Mouse (Mus musculus) hindbrain, embryonic 11.5 days (tissue): ENCODE results near the gene Cdx4. TPM values are rescaled to one million over a fixed set of nuclear protein-coding genes. Genes with fewer than 3 reads are reported as not detected.
A peak's percentile ranks its signal among the peaks of the same experiment; 100 is the strongest.

Source experiments
- ATAC-seq: fragments of 200-750 bp; cut with Nextera tagmentation; 2 replicates; pipeline ENCODE4 v1.8.0; 2017; ENCODE audit warnings: mild to moderate bottlenecking, moderate TSS enrichment, moderate library complexity; ENCODE audit not compliant: low FRiP score
- DNase-seq: peaks from one replicate; pipeline ENCODE4 v3.0.0-alpha.2; 2015; ENCODE audit warnings: low spot score
- H3K27ac ChIP-seq: fragments of 300-500 bp; sonication (generic); 2 replicates; pipeline ENCODE4 v1.5.1; 2014; ENCODE audit warnings: mild to moderate bottlenecking, low read depth, low read length
- H3K27me3 ChIP-seq: fragments of 300-500 bp; sonication (generic); 2 replicates; pipeline ENCODE4 v1.6.1; 2014; ENCODE audit warnings: mild to moderate bottlenecking, low read length, moderate library complexity, mixed read lengths; ENCODE audit not compliant: control insufficient read depth, insufficient read depth
- H3K36me3 ChIP-seq: fragments of 300-500 bp; sonication (generic); 2 replicates; pipeline ENCODE4 v1.6.1; 2014; ENCODE audit warnings: mild to moderate bottlenecking, low read length, moderate library complexity, mixed read lengths; ENCODE audit not compliant: control insufficient read depth, insufficient read depth
- H3K4me1 ChIP-seq: fragments of 300-500 bp; sonication (generic); replicated peaks from 2 replicates; pipeline ENCODE4 v1.6.1; 2014; ENCODE audit warnings: low read length, mixed read lengths; ENCODE audit not compliant: control insufficient read depth, insufficient read depth
- H3K4me2 ChIP-seq: fragments of 300-500 bp; sonication (generic); replicated peaks from 2 replicates; pipeline ENCODE4 v1.6.1; 2014; ENCODE audit warnings: mild to moderate bottlenecking, low read depth, low read length
- H3K4me3 ChIP-seq: fragments of 300-500 bp; sonication (generic); 2 replicates; pipeline ENCODE4 v1.5.1; 2014; ENCODE audit warnings: low read depth, low read length
- H3K9ac ChIP-seq: fragments of 300-500 bp; sonication (generic); 2 replicates; pipeline ENCODE4 v1.6.1; 2014; ENCODE audit warnings: low read depth, low read length
- H3K9me3 ChIP-seq: fragments of 300-500 bp; sonication (generic); 2 replicates; pipeline ENCODE4 v1.6.1; 2016; ENCODE audit warnings: low read length; ENCODE audit not compliant: control insufficient read depth
- WGBS: fragments of 180-500 bp; shearing (Covaris S2); extraction: QIAGEN DNeasy Blood & Tissue Kit; methylation state at CpG from one replicate; pipeline ENCODE4 v1.1.7; 2014; 5-methylcytosine and 5-hydroxymethylcytosine counted together
- polyA plus RNA-seq: library from polyadenylated mRNA; unstranded; fragments of >200 nt; fragmentation: Nextera tagmentation; extraction: Ambion mirVana; gene quantifications from 2 replicates; pipeline ENCODE4 v1.2.1, GENCODE M21; 2014

Gene Cdx4
- polyA plus RNA-seq, 1 experiment from 2014 or later, result not detected

DNA sequence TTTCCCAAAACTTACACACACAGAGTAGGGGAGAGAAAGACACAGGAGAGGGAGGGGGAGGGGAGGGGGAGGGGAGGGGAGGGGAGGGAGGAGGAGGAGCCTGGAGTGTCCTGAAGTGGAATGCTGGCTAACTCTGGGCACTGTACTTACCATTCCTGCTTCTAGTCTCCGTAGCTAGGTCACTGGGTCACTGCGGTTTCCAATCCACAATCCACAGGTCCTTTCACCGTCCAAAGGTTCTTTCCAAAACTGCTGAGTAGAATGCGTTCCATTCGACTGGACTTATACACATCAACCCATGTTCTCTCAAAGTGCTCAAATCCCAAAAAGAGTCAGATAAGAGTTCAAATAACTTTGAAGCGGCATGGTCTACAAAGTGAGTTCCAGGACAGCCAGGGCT, 7.1 kb upstream of the Cdx4 start:
- Histone ChIP-seq H3K27me3 (peaks cover 13% of the 10 kb centered on the region), H3K4me2 (no peak overlapping the region), H3K4me3 (no peak overlapping the region), H3K4me1 (no peaks in the 10 kb centered on the region), H3K9ac (no peak overlapping the region), H3K9me3 (no peaks in the 10 kb centered on the region), H3K27ac (no peak overlapping the region), H3K36me3 (no peaks in the 10 kb centered on the region)
- DNase-seq (no peak), ATAC-seq (no peak)
- WGBS, result 84% methylated on average over 6 of the region's 6 CpGs

DNA sequence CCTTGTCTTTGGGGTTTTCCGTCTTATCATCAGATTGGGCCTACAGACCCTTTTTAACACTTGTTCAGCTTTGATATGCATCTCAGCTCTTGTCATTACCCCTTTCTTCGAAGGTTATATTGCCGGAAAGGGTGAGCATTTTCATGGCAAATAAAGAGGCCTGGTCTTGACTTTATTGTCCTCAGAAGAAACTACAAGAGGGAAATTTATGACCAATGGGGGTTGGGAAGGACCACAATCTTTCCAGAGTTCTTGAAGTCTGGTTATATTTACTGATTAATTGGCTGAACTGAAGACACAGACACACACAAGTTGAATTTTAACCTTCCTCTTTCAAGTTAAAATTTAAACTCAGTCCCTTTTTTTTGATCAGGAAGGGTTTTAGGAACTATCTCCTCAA, 4.7 kb downstream of the Cdx4 start:
- H3K4me2 ChIP-seq, result no peak overlapping the region
- DNase-seq (no peak), ATAC-seq (no peak)
- H3K4me3 ChIP-seq, result no peak overlapping the region
- peaks cover 48% of the 10 kb centered on the region for H3K27me3 ChIP-seq
- no peak overlapping the region for H3K9ac ChIP-seq
- H3K9me3 ChIP-seq, result no peaks in the 10 kb centered on the region
- no peaks in the 10 kb centered on the region for H3K4me1 ChIP-seq
- H3K36me3 ChIP-seq, result no peaks in the 10 kb centered on the region
- 72% methylated on average over 3 of the region's 3 CpGs for WGBS
- H3K27ac ChIP-seq, result no peak overlapping the region

GRCm38 (mm10) chrX:103329386-103329785, 8.2 kb downstream of the Cdx4 start:
- Histone ChIP-seq H3K4me1 (no peaks in the 10 kb centered on the region), H3K9ac (no peak overlapping the region), H3K4me2 (no peak overlapping the region), H3K36me3 (no peaks in the 10 kb centered on the region), H3K27ac (no peak overlapping the region), H3K4me3 (no peak overlapping the region), H3K27me3 (peaks cover 25% of the 10 kb centered on the region), H3K9me3 (no peaks in the 10 kb centered on the region)
- 65% methylated on average over 8 of the region's 8 CpGs for WGBS
- no peak for ATAC-seq
- DNase-seq, result no peak

DNA sequence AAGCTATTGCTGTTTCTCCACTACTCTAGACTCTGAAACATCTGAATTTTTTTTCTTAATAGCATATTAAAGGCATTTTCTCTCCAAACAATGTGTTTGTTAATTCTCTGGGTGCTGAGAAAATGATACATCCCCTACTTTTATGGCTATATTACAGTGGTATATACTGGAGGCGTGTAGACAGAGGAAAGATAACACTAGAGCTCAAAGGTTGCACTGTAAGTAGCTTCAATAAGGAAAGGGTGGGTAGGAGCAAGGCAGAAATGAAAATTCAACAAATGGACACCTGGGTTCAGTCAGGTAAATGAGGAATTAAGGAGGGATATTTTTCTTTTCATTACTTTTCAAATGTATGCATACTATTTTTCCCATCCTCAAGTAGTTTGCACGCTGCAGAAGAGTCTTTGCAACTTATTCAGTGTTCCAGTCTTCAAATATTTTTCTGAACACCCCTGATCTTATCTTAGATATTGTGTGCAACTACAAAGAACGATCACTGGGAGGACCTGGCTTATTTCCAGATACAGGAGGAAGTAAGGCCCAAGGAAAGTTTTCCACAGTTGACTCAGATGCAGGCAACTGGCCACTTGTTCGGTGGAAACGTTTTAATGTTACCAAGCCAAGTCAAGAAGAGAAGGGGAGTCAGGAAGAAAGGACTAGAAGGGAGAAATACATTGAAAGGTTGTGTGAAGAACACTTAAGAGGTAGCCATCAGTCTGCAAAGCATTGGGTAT, 10.1 kb downstream of the Cdx4 start:
- no peak overlapping the region for H3K4me3 ChIP-seq
- no peak for DNase-seq
- no peak overlapping the region for H3K27ac ChIP-seq
- WGBS, result 76% methylated on average over 5 of the region's 5 CpGs
- H3K9me3 ChIP-seq, result no peaks in the 10 kb centered on the region
- H3K4me1 ChIP-seq, result no peaks in the 10 kb centered on the region
- no peaks in the 10 kb centered on the region for H3K36me3 ChIP-seq
- no peak for ATAC-seq
- H3K4me2 ChIP-seq, result no peak overlapping the region
- H3K9ac ChIP-seq, result no peak overlapping the region
- H3K27me3 ChIP-seq, result peaks cover 18% of the 10 kb centered on the region

- H3K27ac ChIP-seq, result no peak overlapping the region
- ATAC-seq, result no peak
- no peak for DNase-seq
- H3K4me2 ChIP-seq, result no peak overlapping the region
- no peak overlapping the region for H3K4me3 ChIP-seq
- no peaks in the 10 kb centered on the region for H3K36me3 ChIP-seq
- WGBS, result 56% methylated on average over 3 of the region's 3 CpGs
- H3K4me1 ChIP-seq, result no peaks in the 10 kb centered on the region
- no peak overlapping the region for H3K9ac ChIP-seq
- H3K9me3 ChIP-seq, result no peaks in the 10 kb centered on the region
- H3K27me3 ChIP-seq, result peaks cover 13% of the 10 kb centered on the region
Measured at GRCm38 (mm10) chrX:103341369-103342113, 20.3 kb downstream of the Cdx4 start.

DNA sequence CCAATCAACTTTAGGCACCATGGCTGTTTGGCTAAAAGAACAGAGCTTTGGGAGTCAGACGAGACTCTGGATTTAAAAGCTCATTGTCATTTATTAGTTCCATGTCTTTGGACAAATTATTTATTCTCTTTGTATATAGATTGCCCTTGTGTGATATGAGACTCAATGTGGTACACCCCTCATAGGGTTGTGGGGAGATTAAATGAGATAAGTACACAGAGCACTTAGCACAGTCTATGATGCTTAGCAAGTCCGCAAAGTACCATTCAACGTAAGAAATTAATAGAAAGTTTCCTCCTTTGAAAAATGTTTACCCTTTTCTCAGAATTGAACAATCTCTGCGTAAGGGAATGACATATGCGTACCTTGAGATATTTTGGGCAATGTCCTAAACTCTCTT, 34.6 kb downstream of the Cdx4 start:
- Histone ChIP-seq H3K9ac (no peak overlapping the region), H3K4me2 (no peak overlapping the region), H3K36me3 (no peaks in the 10 kb centered on the region), H3K27ac (no peak overlapping the region), H3K9me3 (no peaks in the 10 kb centered on the region), H3K4me3 (peak overlapping the region; percentile 55), H3K4me1 (no peaks in the 10 kb centered on the region), H3K27me3 (peaks cover 22% of the 10 kb centered on the region)
- WGBS, result 51% methylated on average over 5 of the region's 5 CpGs
- DNase-seq (no peak), ATAC-seq (peak; percentile 48)

GRCm38 (mm10) chrX:103356287-103356686, 35.1 kb downstream of the Cdx4 start, which contains the start of gene Chic1:
Gene Chic1, plus strand, starts transcription at chrX:103356476.
- Histone ChIP-seq H3K27me3 (peaks cover 19% of the 10 kb centered on the region), H3K9me3 (no peaks in the 10 kb centered on the region), H3K27ac (0 out of 2 replicates have a peak within 1 kb of the TSS, but pooled peaks have one; percentile 0), H3K36me3 (no peaks in the 10 kb centered on the region), H3K4me2 (peak within 1 kb of the TSS; percentile 24), H3K4me1 (no peaks in the 10 kb centered on the region), H3K4me3 (peak within 1 kb of the TSS; percentile 55), H3K9ac (peak within 1 kb of the TSS; percentile 51)
- 14% methylated on average over 34 of the region's 34 CpGs for WGBS
- peak; percentile 87 for DNase-seq
- ATAC-seq, result peak; percentile 95

GRCm38 (mm10) chrX:103356761-103357236, 35.6 kb downstream of the Cdx4 start:
- Histone ChIP-seq H3K27ac (0 out of 2 replicates have a peak overlapping the region, but pooled peaks have one; percentile 0), H3K4me1 (no peaks in the 10 kb centered on the region), H3K9ac (peak overlapping the region; percentile 51), H3K27me3 (peaks cover 19% of the 10 kb centered on the region), H3K9me3 (no peaks in the 10 kb centered on the region), H3K36me3 (no peaks in the 10 kb centered on the region), H3K4me2 (peak overlapping the region; percentile 24), H3K4me3 (peak overlapping the region; percentile 55)
- 8% methylated on average over 24 of the region's 24 CpGs for WGBS
- ATAC-seq (peak; percentile 83), DNase-seq (no peak)
